Mouse (Mus musculus) T-helper 2 cell (primary cell): ENCODE results near the gene Sult6b2.

ENCODE experiments used
- in situ Hi-C: fragments of 300-600 bp; cut with MboI, MseI; formaldehyde crosslinking; loops from one replicate; pipeline ENCODE4 v1.15.1; 2025; ENCODE audit warnings: high pct_unique_total_duplicates

The Sult6b2 gene

DNA sequence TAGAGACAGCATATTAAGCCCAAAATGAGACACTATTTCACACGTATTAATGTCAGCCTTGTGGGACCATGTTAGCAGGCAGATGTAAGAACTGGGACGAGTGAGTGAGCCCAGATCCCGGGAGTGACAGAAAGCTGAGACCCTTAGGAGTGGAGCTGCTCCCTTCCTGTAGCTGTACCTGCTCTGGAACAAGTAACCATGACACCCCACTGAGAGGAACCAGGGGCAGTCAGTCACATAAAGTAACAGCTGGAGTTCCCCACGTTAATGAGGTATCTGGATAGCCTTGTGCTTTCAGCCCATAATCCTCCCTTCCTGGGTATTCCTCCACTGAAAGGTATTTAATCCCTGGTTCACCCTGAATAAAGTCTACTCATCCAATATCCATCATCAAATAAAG is 61.1 kb downstream of the Sult6b2 start:
- in situ Hi-C loops = no loop called here

DNA sequence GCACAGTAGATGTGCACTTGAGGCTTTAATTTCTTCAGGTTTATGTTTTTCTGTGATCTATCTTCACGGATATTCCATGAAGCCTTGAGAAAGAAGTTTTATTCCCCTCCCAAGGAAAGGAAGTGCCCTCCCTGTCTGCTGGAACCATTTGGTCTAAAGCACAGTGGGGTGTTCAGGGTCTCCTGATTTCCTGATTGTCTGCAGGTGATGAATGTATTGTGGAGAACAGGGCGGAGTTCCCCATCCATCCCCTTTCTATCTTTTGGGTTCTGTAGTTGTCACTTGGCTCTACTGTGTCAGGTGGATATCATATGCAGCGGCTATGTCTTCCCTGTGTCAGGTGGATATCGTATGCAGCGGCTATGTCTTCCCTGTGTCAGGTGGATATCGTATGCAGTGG is 62.5 kb downstream of the Sult6b2 start:
- in situ Hi-C loops = no loop called here

DNA sequence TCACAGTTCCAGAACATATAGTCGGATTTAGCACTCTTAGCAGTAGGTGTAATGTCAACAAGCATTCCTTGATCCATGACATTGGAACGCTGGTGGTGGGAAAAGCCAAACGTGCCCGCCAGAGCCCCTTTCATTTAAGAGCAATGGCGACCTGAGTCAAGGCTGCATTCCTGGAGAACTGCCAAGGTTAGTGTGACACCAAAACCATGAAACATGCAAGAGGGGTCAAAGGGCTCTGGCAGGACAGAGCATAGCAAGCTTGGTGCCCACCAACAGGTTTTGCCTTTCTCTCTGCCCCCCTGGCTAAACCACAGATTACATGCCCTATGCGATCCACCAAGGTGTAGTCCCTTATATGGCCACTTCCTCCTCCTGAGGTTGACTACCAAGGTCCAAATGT is 65.7 kb downstream of the Sult6b2 start:
- in situ Hi-C loops = loop anchor here (5.0 kb wide), 1 partner anchor 216 kb away; no protein-coding TSS in a partner anchor

DNA sequence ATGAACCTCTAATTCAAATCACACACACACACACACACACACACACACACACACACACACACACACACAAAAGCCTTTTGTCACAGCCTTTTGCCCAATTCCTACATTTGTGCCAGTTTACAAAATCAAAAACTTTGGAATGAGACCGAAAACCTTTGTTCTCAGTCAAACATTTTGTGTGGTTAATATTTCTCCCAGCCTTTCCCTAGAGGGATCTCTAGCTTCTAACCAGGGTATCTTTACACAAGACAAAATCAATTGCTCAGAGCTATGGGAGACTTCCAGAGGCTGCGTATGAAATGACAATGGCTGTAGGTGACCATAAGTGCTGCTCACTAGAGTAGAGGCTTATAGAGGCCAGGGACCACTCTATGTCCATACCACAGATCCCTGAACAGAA is 66.1 kb downstream of the Sult6b2 start:
- in situ Hi-C loops = loop anchor here (5.0 kb wide), 1 partner anchor 216 kb away; no protein-coding TSS in a partner anchor

DNA sequence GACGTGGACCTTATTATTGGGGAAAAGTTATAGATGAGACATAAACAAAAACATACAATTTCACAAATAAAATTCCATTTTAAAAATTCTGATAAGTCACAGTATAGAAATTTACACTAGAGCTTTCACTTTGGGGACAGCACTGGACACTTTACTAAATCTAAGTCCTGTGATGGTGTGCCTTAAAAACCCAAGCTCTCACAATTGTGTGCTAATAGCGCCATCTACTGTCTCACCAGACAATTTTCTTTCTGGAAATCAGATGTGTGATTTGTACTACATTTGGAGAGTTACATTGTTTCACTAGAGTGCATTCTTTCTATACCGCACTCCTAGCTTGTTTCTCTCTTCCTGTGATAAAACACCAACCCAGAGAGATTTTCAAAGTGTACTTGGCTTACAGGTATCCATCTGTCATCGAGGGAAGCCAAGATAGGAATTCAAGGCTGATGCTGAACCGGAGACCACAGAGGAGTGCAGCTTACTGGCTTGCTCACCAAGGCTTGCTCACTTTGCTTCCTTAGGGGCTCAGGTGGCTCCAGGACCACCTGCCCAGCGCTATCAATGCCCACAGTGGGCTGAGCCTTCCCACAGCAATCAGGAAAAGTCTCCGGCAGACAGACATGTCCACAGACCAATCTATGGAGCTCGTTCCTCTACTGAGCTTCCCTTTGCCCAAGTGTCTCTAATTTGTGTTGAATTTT is 68.8 kb downstream of the Sult6b2 start:
- in situ Hi-C loops = loop anchor here (5.0 kb wide), 1 partner anchor 213 kb away; no protein-coding TSS in a partner anchor
